Mouse (Mus musculus) forebrain, embryonic 14.5 days (tissue): ENCODE measurements around the gene Mpped2. TPM values are rescaled to one million over a fixed set of nuclear protein-coding genes. Genes with fewer than 3 reads are reported as not detected.

Experiments
- ATAC-seq: fragments of 200-750 bp; cut with Nextera tagmentation; 2 replicates; pipeline ENCODE4 v1.8.0; 2017; ENCODE audit warnings: mild to moderate bottlenecking, moderate library complexity
- DNase-seq: peaks from one replicate; pipeline ENCODE4 v3.0.0-alpha.2; 2015; ENCODE audit warnings: low spot score
- H3K27ac ChIP-seq: fragments of 300-500 bp; sonication (generic); 2 replicates; pipeline ENCODE4 v1.5.1; 2014; ENCODE audit warnings: low read depth, mild to moderate bottlenecking, control low read depth, low read length, moderate library complexity
- H3K27me3 ChIP-seq: fragments of 300-500 bp; sonication (generic); replicated peaks from 2 replicates; pipeline ENCODE4 v1.6.1; 2014; ENCODE audit warnings: low read length, control low read depth, mixed read lengths; ENCODE audit not compliant: control insufficient read depth, insufficient read depth
- H3K36me3 ChIP-seq: fragments of 300-500 bp; sonication (generic); 2 replicates; pipeline ENCODE4 v1.6.1; 2014; ENCODE audit warnings: low read length, control low read depth; ENCODE audit not compliant: control insufficient read depth, insufficient read depth
- H3K4me1 ChIP-seq: fragments of 300-500 bp; sonication (generic); 2 replicates; pipeline ENCODE4 v1.6.1; 2014; ENCODE audit warnings: antibody characterized with exemption, low read length, control low read depth; ENCODE audit not compliant: control insufficient read depth, insufficient read depth
- H3K4me2 ChIP-seq: fragments of 300-500 bp; sonication (generic); 2 replicates; pipeline ENCODE4 v1.6.1; 2014; ENCODE audit warnings: mild to moderate bottlenecking, control low read depth, low read length
- H3K4me3 ChIP-seq: fragments of 300-500 bp; sonication (generic); 2 replicates; pipeline ENCODE4 v1.5.1; 2014; ENCODE audit warnings: low read depth, low read length, control low read depth
- H3K9ac ChIP-seq: fragments of 300-500 bp; sonication (generic); 2 replicates; pipeline ENCODE4 v1.6.1; 2014; ENCODE audit warnings: mild to moderate bottlenecking, low read length, control low read depth, moderate library complexity
- H3K9me3 ChIP-seq: fragments of 300-500 bp; sonication (generic); replicated peaks from 2 replicates; pipeline ENCODE4 v1.6.1; 2016; ENCODE audit warnings: low read length, control low read depth, mixed read lengths; ENCODE audit not compliant: control insufficient read depth
- WGBS: fragments of 180-500 bp; shearing (Covaris S2); extraction: QIAGEN DNeasy Blood & Tissue Kit; methylation state at CpG from one replicate; pipeline ENCODE4 v1.1.7; 2014; 5-methylcytosine and 5-hydroxymethylcytosine counted together
- polyA plus RNA-seq: library from polyadenylated mRNA; unstranded; fragments of >200 nt; fragmentation: Nextera tagmentation; extraction: Ambion mirVana; gene quantifications from 2 replicates; pipeline ENCODE4 v1.2.1, GENCODE M21; 2014

The Mpped2 gene
- polyA plus RNA-seq, 1 experiment from 2014 or later = 164 TPM

DNA sequence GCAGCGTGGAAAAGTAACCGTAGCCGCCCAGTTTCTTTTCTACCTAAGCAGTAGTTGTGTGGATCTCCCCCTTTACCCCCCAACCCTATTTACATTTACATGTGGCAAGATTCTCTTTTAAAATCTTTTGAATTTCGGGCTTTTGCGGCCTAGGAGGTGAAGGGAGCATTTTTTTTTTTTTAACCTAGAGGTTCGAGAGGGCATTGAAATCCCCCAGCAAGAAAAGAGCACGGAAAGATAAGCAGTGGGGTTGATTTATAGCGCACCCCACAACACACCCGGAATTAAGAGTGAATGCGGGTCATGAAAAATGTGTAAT, 1.5 kb downstream of the Mpped2 start:
- Histone ChIP-seq H3K4me2 (peak overlapping the region; percentile 69), H3K4me3 (peak overlapping the region; percentile 94), H3K36me3 (peaks cover 3% of the 10 kb centered on the region; the same call in 1 of the 2 replicates), H3K4me1 (peaks cover 12% of the 10 kb centered on the region), H3K27me3 (no peaks in the 10 kb centered on the region), H3K9ac (peak overlapping the region; percentile 99), H3K9me3 (no peaks in the 10 kb centered on the region), H3K27ac (peak overlapping the region; percentile 100)
- 0% methylated on average over 10 of the region's 10 CpGs for WGBS
- DNase-seq (no peak), ATAC-seq (no peak)

DNA sequence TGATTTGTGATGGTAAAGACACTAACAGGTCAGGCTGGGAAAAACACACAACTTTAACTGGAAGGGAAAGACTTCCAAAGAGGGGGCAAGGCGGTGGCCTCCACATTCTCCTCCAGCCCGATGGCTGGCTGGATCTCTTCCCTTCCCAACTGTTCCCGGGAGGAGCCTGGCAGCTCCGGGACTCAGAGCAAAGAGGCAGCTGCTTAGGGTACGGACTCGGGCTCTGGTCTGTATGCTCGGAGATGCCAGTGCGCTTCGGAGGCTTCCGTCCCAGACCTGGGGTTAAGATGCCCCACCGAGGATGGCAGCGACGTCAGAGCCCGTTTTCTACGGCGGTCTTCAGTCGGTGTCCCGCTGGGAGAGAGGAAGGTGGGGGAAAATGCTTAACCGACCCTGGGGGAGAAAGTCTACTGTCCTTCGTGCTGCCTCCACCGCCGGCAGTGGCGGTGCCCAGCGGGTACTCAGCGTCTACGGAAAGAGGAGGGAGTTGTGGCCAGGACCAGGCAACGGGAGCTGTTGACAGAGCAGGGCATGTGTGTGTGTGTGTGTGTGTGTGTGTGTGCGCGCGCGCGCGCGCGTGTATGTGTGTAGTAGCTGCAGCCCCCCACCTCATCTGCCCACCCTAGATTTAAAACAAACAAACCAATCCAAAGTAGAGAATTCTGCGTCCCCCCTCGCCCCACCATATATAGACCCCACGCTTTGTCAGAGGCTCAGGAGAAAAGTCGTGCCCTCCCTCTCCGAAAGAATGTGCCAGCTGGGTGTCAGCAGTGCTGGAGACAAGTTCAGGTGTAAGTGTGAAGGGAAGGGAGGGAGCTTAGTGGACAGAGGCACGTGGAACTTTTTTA, 2.0 kb downstream of the Mpped2 start:
- Histone ChIP-seq H3K36me3 (peaks cover 9% of the 10 kb centered on the region; the same call in 1 of the 2 replicates), H3K4me3 (peak overlapping the region; percentile 94), H3K9me3 (no peaks in the 10 kb centered on the region), H3K4me2 (peak overlapping the region; percentile 69), H3K4me1 (peaks cover 13% of the 10 kb centered on the region), H3K27ac (peak overlapping the region; percentile 100), H3K27me3 (no peaks in the 10 kb centered on the region), H3K9ac (peak overlapping the region; percentile 99)
- DNase-seq = peak; percentile 73
- ATAC-seq = peak; percentile 22
- under 1% methylated on average over 41 of the region's 41 CpGs for WGBS

DNA sequence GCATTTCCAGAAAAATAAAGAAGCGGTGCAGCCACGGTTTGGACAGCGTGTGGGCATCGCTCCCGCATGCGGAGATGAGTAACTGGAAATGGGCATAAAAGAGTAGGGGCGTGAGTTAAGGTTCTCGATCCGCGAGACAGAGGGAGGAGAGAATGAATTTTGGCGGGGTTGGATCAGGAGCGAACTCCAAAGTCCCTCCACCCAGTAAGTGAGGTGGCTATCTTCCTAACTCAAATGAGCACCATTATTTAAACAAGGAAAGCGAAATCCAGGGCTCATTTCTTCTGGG, 2.6 kb downstream of the Mpped2 start:
- peaks cover 10% of the 10 kb centered on the region; the same call in 1 of the 2 replicates for H3K36me3 ChIP-seq
- ATAC-seq = no peak
- H3K9ac ChIP-seq = peak overlapping the region; percentile 99
- H3K27me3 ChIP-seq = no peaks in the 10 kb centered on the region
- 1% methylated on average over 13 of the region's 13 CpGs for WGBS
- DNase-seq = peak; percentile 54
- H3K27ac ChIP-seq = peak overlapping the region; percentile 100
- H3K4me2 ChIP-seq = peak overlapping the region; percentile 69
- H3K9me3 ChIP-seq = no peaks in the 10 kb centered on the region
- peaks cover 13% of the 10 kb centered on the region for H3K4me1 ChIP-seq
- peak overlapping the region; percentile 94 for H3K4me3 ChIP-seq

DNA sequence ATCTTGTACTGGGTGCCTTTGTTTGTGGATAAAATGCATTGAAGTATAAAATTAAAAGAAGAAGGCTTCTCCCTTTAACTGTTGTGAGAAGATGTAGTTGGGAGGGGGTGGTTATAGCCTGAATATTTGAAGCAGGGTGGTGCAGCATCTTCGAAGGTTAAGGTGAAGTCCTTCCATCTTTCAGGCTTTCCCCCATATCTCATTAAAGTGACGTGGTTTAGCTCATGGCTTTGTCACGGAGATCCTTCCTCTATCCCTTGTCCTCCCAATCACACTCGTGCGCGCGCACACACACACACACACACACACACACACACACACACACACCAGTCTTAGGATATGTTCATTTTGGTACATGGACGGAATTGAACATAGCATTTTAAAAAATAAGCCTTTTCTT, 3.3 kb downstream of the Mpped2 start:
- Histone ChIP-seq H3K4me3 (peak overlapping the region; percentile 94), H3K4me1 (peaks cover 13% of the 10 kb centered on the region), H3K9me3 (no peaks in the 10 kb centered on the region), H3K36me3 (peaks cover 15% of the 10 kb centered on the region; the same call in 1 of the 2 replicates), H3K9ac (peak overlapping the region; percentile 99), H3K27me3 (no peaks in the 10 kb centered on the region), H3K27ac (peak overlapping the region; percentile 100), H3K4me2 (peak overlapping the region; percentile 69)
- ATAC-seq = no peak
- DNase-seq = peak; percentile 52
- 35% methylated on average over 8 of the region's 8 CpGs for WGBS

DNA sequence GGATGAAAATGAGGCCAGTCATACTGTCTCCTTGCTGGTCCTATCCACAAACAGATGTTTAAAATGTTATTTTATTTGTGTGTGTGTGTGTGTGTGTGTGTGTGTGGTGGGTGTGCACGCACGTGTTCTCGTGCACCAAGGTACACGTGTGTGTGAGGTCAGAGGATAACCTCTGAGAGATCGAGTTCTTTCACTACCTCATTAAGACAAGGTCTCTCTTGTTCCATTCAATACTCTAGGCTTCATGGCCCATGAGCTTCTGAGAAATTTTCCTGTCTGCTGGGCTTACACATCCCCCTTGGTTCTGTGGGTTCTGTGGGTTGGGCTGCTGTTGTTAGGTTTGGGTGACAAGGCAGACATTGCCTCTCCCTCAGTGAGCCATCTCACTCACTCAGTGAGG, 12.6 kb downstream of the Mpped2 start:
- Histone ChIP-seq H3K4me1 (0 out of 2 replicates have a peak, but pooled peaks cover 5% of the 10 kb centered on the region), H3K4me2 (no peak overlapping the region), H3K27ac (no peak overlapping the region), H3K9me3 (no peaks in the 10 kb centered on the region), H3K9ac (no peak overlapping the region), H3K27me3 (no peaks in the 10 kb centered on the region), H3K4me3 (no peak overlapping the region), H3K36me3 (peaks cover 36% of the 10 kb centered on the region)
- DNase-seq (no peak), ATAC-seq (no peak)
- 63% methylated on average over 5 of the region's 5 CpGs for WGBS

DNA sequence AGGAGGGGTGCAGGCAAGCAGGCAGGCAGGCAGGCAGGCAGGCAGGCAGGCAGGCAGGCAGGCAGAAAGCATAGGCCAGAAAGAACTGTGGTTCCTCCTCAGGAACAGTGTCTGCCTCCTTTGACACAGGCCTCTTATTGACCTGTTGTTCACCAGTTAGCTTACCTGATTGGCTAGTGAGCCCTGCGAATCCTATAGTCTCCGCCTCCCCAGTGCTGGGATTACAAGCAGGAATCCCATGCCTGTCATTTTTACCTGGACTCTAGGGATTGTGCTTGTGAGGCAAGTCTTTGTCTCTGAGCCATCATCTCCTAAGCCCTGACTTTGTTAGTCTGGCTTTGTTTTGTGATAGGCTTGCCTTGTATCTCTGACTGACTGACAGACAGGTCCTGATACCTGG, 14.1 kb downstream of the Mpped2 start:
- H3K4me3 ChIP-seq = no peak overlapping the region
- H3K9me3 ChIP-seq = no peaks in the 10 kb centered on the region
- H3K4me2 ChIP-seq = no peak overlapping the region
- peak; percentile 21; the same call in 1 of the 2 replicates for ATAC-seq
- H3K27ac ChIP-seq = no peak overlapping the region
- H3K4me1 ChIP-seq = peaks cover 9% of the 10 kb centered on the region; the same call in 1 of the 2 replicates
- H3K36me3 ChIP-seq = peaks cover 30% of the 10 kb centered on the region
- no peaks in the 10 kb centered on the region for H3K27me3 ChIP-seq
- no peak for DNase-seq
- H3K9ac ChIP-seq = no peak overlapping the region
- 86% methylated on average over 2 of the region's 2 CpGs for WGBS

DNA sequence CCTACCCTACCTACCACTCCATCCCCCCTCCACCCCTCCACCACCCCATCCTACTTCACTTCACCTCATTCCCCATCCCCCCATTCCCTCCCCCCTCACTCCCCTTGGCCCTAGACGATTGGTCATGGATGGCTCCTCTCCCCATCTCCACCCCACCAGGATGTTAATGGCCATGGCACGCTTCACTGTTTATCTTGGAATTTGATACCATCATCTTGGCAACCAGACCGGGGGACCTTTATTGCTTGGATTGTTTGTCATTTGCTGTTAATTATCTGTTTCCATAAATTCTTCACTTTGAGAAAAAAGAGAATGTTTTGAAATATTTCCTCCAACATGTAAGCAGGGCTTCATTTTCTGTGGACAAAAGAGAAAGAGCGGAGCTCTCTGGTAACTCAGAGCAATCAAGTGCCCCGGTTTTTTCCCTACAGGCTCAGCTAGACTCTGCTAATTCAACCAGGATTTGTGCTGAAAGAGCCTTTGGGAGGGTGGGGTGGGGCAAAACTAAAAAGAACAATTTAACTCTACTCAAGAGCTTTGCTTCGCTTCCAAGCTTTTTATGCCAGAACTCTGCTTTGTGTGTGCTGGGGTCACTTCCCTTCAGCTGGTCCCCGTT, 17.9 kb downstream of the Mpped2 start:
- no peak overlapping the region for H3K4me2 ChIP-seq
- H3K4me1 ChIP-seq = peaks cover 25% of the 10 kb centered on the region
- no peak overlapping the region for H3K9ac ChIP-seq
- 8% methylated on average over 7 of the region's 7 CpGs for WGBS
- no peak overlapping the region for H3K27ac ChIP-seq
- H3K27me3 ChIP-seq = no peaks in the 10 kb centered on the region
- DNase-seq = no peak
- H3K36me3 ChIP-seq = peaks cover 16% of the 10 kb centered on the region; the same call in 1 of the 2 replicates
- no peak for ATAC-seq
- H3K9me3 ChIP-seq = no peaks in the 10 kb centered on the region
- no peak overlapping the region for H3K4me3 ChIP-seq

DNA sequence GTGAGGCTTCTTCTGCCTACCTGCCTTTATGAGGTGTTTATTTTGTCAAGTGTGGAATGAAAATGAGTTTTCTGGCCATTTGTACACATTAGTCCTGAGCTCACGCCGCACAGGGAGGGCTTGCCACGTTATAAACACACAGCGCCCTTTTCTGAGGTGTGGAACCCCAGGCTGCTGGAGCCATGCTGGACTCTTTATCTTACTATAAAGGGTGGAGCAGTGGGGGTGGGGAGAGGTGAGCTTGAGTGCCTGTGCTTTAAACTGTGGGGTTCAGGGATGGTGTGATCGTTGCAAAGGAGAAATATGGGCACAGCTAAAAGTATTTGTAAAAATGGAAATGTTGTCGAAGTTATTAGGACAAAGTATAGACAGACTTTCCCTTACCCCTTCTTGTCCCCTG, 18.4 kb downstream of the Mpped2 start:
- no peak for ATAC-seq
- Histone ChIP-seq H3K4me2 (no peak overlapping the region), H3K9me3 (no peaks in the 10 kb centered on the region), H3K27ac (no peak overlapping the region), H3K9ac (no peak overlapping the region), H3K27me3 (no peaks in the 10 kb centered on the region), H3K36me3 (peaks cover 16% of the 10 kb centered on the region; the same call in 1 of the 2 replicates), H3K4me3 (no peak overlapping the region), H3K4me1 (peaks cover 30% of the 10 kb centered on the region)
- WGBS = 38% methylated on average over 6 of the region's 6 CpGs
- no peak for DNase-seq

DNA sequence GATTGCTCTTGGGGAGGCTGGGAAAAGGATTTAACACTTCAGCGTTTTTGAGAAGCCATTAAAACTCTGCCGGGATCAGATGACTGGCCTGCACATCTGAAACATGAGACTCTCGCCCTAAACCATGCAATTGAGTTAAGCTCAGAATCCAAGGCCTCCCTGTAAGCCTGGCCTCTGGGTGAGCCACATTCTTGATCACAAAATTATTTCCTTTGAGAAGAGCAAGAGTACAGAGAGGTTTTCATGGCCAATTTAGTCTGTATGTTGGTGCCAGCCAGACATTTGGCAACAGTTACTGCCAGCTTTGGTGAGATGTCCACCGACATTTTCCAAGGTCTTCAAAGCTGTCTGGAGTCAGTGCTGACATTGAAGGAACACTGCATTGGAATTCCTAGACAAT, 20.1 kb downstream of the Mpped2 start:
- H3K27me3 ChIP-seq = no peaks in the 10 kb centered on the region
- no peak overlapping the region for H3K4me2 ChIP-seq
- H3K4me1 ChIP-seq = peaks cover 39% of the 10 kb centered on the region
- H3K9me3 ChIP-seq = no peaks in the 10 kb centered on the region
- no peak overlapping the region for H3K27ac ChIP-seq
- 13% methylated on average over 4 of the region's 4 CpGs for WGBS
- H3K36me3 ChIP-seq = peaks cover 18% of the 10 kb centered on the region; the same call in 1 of the 2 replicates
- H3K9ac ChIP-seq = no peak overlapping the region
- no peak overlapping the region for H3K4me3 ChIP-seq
- DNase-seq (no peak), ATAC-seq (no peak)
